Mouse (Mus musculus): ENCODE measurements at regions not wholly inside any gene's neighbourhood (a gene's known extent, or its start where the extent isn't known, plus 50 kb on each side); places are given as distances from the start of the nearest gene placed in this dataset.

DNA sequence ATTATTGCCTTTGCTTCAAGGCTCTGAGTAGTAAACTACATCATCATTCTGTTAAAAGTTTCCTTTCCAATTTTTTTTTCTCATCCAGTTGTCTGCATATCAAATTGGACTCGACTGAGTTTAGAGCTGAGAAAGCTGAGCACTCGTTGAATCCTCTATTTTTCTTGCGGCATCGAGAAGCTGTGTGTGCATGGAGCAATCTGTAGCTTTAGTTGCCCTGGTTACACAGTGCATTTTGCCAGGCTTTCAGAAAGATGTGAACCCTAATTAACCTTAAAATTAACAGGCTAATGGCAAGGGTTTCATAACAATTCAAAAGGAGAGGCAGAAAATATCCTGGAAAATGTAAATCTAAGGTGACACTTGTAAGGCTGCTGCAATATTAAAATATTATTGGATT lies 169.3 kb downstream of the Nup35 start:
- TF ChIP-seq EP300 (IDR thresholded peaks at IDR 0.05; ENCODE audit: low read depth) (no peak), CTCF (IDR thresholded peaks at IDR 0.05; ENCODE audit: low read depth) (no peak)
- DNase-seq: no peak
- Histone ChIP-seq H3K27me3 (ENCODE audit: insufficient read depth, low read length) (no peaks in the 10 kb centered on the region), H3K4me3 (ENCODE audit: low read depth, low read length) (no peak overlapping the region), H3K27ac (ENCODE audit: low read depth) (no peak overlapping the region), H3K36me3 (replicated peaks; ENCODE audit: insufficient read depth, low read length) (no peaks in the 10 kb centered on the region), H3K9me3 (ENCODE audit: low read length) (no peaks in the 10 kb centered on the region), H3K4me1 (ENCODE audit: insufficient read depth) (no peaks in the 10 kb centered on the region), H3K4me2 (ENCODE audit: low read depth, low read length) (no peak overlapping the region), H3K9ac (replicated peaks) (no peak overlapping the region)
- ATAC-seq: no peak
- 88% methylated on average over 4 of the region's 4 CpGs for whole genome bisulfite sequencing (ENCODE audit: insufficient replicate concordance)

DNA sequence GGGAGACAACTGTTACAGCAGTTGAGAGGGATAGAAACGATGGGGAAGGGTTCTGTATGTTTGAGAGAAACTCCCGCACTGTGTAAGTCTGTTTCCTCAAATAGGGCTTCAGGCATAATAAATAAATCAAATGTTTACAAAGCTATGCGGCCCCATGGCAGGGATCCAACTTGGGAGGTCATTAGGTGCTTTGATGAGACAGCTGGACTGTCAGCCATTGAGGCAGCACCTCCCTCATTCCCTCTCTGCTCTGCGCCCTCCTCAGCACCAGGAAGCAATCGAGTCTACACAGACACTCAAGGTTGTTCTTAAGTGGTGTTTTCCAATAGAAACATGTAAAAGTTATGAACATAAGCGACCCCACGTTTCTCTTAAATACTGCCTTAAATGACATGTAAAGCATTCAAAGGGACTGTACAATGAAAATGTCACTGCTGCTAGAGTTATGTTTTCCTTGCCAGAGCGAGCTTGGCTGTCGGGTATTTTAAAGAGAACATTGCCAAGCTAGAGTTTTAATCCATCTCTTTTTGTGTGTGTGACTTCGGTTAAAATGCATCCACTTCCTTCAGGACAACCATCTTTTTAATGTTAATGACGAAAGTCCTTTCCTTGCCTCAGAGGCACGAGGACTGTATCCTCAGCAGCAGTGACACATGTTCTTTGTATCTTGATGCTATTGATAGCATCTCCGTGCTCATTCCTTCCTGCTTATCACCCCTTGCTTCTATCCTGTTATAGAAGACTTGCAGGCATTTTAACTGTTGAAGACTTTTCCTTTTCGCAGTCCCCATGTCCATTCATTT lies 176.5 kb downstream of the Nup35 start:
- Histone ChIP-seq H3K4me3 (ENCODE audit: low read depth, low read length) (no peak overlapping the region), H3K27ac (ENCODE audit: low read depth) (no peak overlapping the region), H3K9me3 (ENCODE audit: low read length) (no peaks in the 10 kb centered on the region), H3K9ac (replicated peaks) (no peak overlapping the region), H3K27me3 (ENCODE audit: insufficient read depth, low read length) (no peaks in the 10 kb centered on the region), H3K4me1 (ENCODE audit: insufficient read depth) (no peaks in the 10 kb centered on the region), H3K4me2 (ENCODE audit: low read depth, low read length) (no peak overlapping the region), H3K36me3 (replicated peaks; ENCODE audit: insufficient read depth, low read length) (no peaks in the 10 kb centered on the region)
- ATAC-seq (no peak), DNase-seq (no peak)
- TF ChIP-seq CTCF (IDR thresholded peaks at IDR 0.05; ENCODE audit: low read depth) (no peak), EP300 (IDR thresholded peaks at IDR 0.05; ENCODE audit: low read depth) (no peak)
- 56% methylated on average over 14 of the region's 14 CpGs for WGBS (ENCODE audit: insufficient replicate concordance)

DNA sequence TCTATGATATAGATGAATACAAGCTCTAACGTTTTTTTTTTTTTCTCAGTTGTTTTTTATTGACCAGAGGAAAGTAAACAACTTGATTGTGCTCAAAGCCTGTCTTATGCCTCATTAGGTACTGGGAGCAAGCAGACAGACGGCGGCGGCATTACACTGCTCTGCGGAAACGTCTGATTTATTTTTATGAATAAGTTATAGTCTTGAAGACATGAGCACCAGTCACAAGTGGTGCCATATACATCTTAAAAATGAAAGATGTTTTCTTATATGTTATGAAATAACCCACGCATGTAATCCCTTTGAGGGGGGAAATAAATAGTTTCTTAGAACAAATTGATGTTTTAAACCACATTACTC lies 177.1 kb downstream of the Nup35 start:
- Histone ChIP-seq H3K27me3 (ENCODE audit: insufficient read depth, low read length) (no peaks in the 10 kb centered on the region), H3K27ac (ENCODE audit: low read depth) (no peak overlapping the region), H3K4me3 (ENCODE audit: low read depth, low read length) (no peak overlapping the region), H3K36me3 (replicated peaks; ENCODE audit: insufficient read depth, low read length) (no peaks in the 10 kb centered on the region), H3K9ac (replicated peaks) (no peak overlapping the region), H3K4me1 (ENCODE audit: insufficient read depth) (no peaks in the 10 kb centered on the region), H3K9me3 (ENCODE audit: low read length) (no peaks in the 10 kb centered on the region), H3K4me2 (ENCODE audit: low read depth, low read length) (no peak overlapping the region)
- TF ChIP-seq EP300 (IDR thresholded peaks at IDR 0.05; ENCODE audit: low read depth) (no peak), CTCF (IDR thresholded peaks at IDR 0.05; ENCODE audit: low read depth) (no peak)
- WGBS (ENCODE audit: insufficient replicate concordance): 79% methylated on average over 7 of the region's 7 CpGs
- DNase-seq (no peak), ATAC-seq (no peak)

DNA sequence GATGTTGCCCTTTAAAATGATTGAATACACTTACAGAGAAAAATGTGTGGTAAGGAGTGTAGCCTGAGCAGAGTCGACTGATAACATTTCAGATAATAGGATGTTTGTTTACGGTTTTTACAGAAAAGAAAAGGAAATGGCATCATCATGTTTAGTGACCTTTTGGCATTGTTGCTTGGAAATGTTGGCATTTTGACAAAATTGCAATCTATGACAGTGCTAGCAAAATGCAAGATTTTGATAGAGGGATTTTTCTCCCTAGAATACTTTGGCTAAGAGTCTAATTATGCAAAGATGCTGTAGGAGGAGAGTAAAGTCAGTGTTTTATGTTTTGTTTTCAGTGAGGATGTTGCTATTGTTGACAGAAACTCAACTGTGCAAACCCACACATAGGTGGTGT lies 202.2 kb downstream of the Nup35 start:
- WGBS (ENCODE audit: insufficient replicate concordance): 37% methylated on average over 2 of the region's 2 CpGs
- TF ChIP-seq CTCF (IDR thresholded peaks at IDR 0.05; ENCODE audit: low read depth): no peak
- TF ChIP-seq EP300 (IDR thresholded peaks at IDR 0.05; ENCODE audit: low read depth): no peak
- Histone ChIP-seq H3K4me2 (ENCODE audit: low read depth, low read length) (no peak overlapping the region), H3K9ac (replicated peaks) (no peak overlapping the region), H3K27me3 (ENCODE audit: insufficient read depth, low read length) (no peaks in the 10 kb centered on the region), H3K4me1 (ENCODE audit: insufficient read depth) (no peaks in the 10 kb centered on the region), H3K9me3 (ENCODE audit: low read length) (no peaks in the 10 kb centered on the region), H3K36me3 (replicated peaks; ENCODE audit: insufficient read depth, low read length) (no peaks in the 10 kb centered on the region), H3K4me3 (ENCODE audit: low read depth, low read length) (no peak overlapping the region), H3K27ac (ENCODE audit: low read depth) (no peak overlapping the region)
- ATAC-seq (no peak), DNase-seq (no peak)

DNA sequence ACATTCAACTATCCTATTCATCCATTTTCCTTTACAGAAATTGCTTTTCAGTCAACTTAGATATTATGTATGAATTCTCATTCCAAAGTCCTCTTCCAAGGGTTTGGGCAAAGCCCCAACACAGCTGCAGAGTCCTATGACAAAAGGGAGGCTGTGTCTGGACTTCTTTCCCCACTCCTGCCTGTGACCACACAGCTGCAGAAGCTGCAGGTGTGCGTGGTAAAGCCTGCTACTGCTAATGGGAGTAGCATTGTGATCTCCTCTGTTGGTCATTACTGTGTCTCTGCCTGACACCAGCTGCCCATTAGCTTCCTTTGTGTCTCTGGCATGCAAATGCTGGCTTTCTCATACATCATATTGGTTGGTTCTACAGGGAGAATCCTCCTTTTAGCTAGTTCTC lies 234.0 kb downstream of the Nup35 start:
- Histone ChIP-seq H3K36me3 (replicated peaks; ENCODE audit: insufficient read depth, low read length) (no peaks in the 10 kb centered on the region), H3K4me2 (ENCODE audit: low read depth, low read length) (no peak overlapping the region), H3K27me3 (ENCODE audit: insufficient read depth, low read length) (no peaks in the 10 kb centered on the region), H3K9me3 (ENCODE audit: low read length) (no peaks in the 10 kb centered on the region), H3K27ac (ENCODE audit: low read depth) (no peak overlapping the region), H3K9ac (replicated peaks) (no peak overlapping the region), H3K4me3 (ENCODE audit: low read depth, low read length) (no peak overlapping the region), H3K4me1 (ENCODE audit: insufficient read depth) (no peaks in the 10 kb centered on the region)
- 59% methylated on average over 1 of the region's 1 CpGs for WGBS (ENCODE audit: insufficient replicate concordance)
- TF ChIP-seq EP300 (IDR thresholded peaks at IDR 0.05; ENCODE audit: low read depth): no peak
- TF ChIP-seq CTCF (IDR thresholded peaks at IDR 0.05; ENCODE audit: low read depth): no peak
- ATAC-seq: no peak
- no peak for DNase-seq

DNA sequence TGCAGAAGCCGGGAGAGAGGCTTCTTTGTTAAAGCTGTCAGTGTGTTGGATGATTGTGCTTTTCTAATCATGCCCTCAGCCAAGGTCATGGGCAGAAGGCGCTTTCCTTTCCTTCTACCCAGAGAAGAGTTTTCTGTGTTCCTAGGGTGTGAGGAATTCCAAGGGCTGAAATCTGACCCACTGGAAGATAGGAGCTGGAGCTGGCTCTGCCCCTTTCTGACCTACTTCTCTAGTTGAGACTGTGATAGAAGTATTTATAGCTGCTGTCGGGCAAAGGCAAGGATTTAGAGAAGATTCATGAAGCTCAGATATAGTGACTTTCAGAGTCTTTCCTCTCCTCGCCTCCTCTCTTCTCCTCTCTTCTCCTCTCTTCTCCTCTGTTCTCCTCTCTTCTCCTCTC lies 238.2 kb downstream of the Nup35 start:
- no peak for ATAC-seq
- Histone ChIP-seq H3K4me1 (ENCODE audit: insufficient read depth) (no peaks in the 10 kb centered on the region), H3K9me3 (ENCODE audit: low read length) (no peaks in the 10 kb centered on the region), H3K36me3 (replicated peaks; ENCODE audit: insufficient read depth, low read length) (no peaks in the 10 kb centered on the region), H3K27me3 (ENCODE audit: insufficient read depth, low read length) (no peaks in the 10 kb centered on the region), H3K27ac (ENCODE audit: low read depth) (no peak overlapping the region), H3K9ac (replicated peaks) (no peak overlapping the region), H3K4me2 (ENCODE audit: low read depth, low read length) (no peak overlapping the region), H3K4me3 (ENCODE audit: low read depth, low read length) (no peak overlapping the region)
- DNase-seq: no peak
- TF ChIP-seq CTCF (IDR thresholded peaks at IDR 0.05; ENCODE audit: low read depth): no peak
- no peak for TF ChIP-seq EP300 (IDR thresholded peaks at IDR 0.05; ENCODE audit: low read depth)
- WGBS (ENCODE audit: insufficient replicate concordance): 49% methylated on average over 4 of the region's 4 CpGs
